Mouse (Mus musculus) small intestine, adult 2 months (tissue): ENCODE measurements around the gene 4930469K13Rik.

ENCODE experiments used
- CTCF ChIP-seq: fragments of 200-500 bp; IDR thresholded peaks from 2 replicates; pipeline ENCODE4 v1.5.1; 2012; ENCODE audit warnings: low read depth, mild to moderate bottlenecking, control low read depth, inconsistent platforms, low read length, moderate library complexity, mixed read lengths; ENCODE audit not compliant: insufficient replicate concordance, insufficient read length; ENCODE audit errors: extremely low read depth
- POLR2A ChIP-seq: fragments of 200-500 bp; IDR thresholded peaks from 2 replicates; pipeline ENCODE4 v1.6.1; 2012; ENCODE audit warnings: low read depth, mild to moderate bottlenecking, control low read depth, inconsistent platforms, low read length, moderate library complexity

DNA sequence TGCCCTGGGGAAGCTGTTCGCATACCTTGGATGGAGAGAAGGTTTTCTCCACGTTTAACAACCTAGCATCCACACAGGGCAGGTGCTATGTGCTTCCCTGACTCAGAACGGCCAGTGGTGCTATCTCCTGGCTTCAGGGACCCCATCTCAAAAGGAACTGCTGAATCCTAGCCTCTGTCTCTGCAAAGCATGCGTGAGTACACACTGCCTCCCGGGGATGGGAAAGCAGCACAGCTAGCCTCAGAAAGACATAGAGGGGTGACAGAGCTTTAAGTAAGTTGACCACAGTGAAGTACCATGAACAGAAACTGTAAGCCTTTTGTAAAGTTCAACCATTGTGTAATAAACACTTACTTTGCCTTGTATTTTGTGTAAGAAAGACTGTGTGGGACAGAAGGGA lies 104.9 kb downstream of the 4930469K13Rik start:
- no peak for TF ChIP-seq POLR2A
- TF ChIP-seq CTCF, result no peak
